18 mouse cellular contexts compared by ENCODE assay signal in genomic region chr7:67468802-67469408, GRCm38 (mm10).
DNase-seq lines count a peak whose midpoint lies in the region; ATAC-seq and TF ChIP-seq lines count a peak whose summit lies in the region.
"Had no signal": no experiment of that assay in that cellular context is flagged by ENCODE, and none has a peak within 500 bp of the region (broad histone marks: within the 10 kb centered on the region; RNA-seq: fewer than 3 reads in every experiment).

No protein-coding gene starts in this region.

- H3K27ac ChIP-seq in kidney, embryonic 14.5 days (ENCODE audit: low read depth, low read length) = no peak overlapping the region
- 0 out of 2 replicates have a peak overlapping the region, but pooled peaks have one; percentile 25 for H3K27ac ChIP-seq in forebrain, embryonic 11.5 days (ENCODE audit: low read depth, low read length)
- H3K27ac ChIP-seq in hindbrain, embryonic 12.5 days = peak overlapping the region; percentile 77
- H3K27ac ChIP-seq in neural tube, embryonic 13.5 days (replicated peaks) = peak overlapping the region; percentile 61
- no peak overlapping the region for H3K27ac ChIP-seq in intestine, postnatal 0 days (ENCODE audit: low read depth, low read length)
- H3K27ac ChIP-seq: embryonic facial prominence, embryonic 10.5 days; intestine, embryonic 15.5 days; limb, embryonic 12.5 days; liver, embryonic 14.5 days had no signal

- no peaks in the 10 kb centered on the region for H3K36me3 ChIP-seq in kidney, embryonic 14.5 days (ENCODE audit: control insufficient read depth, insufficient read depth, low read length)
- H3K36me3 ChIP-seq in forebrain, embryonic 11.5 days (ENCODE audit: control insufficient read depth, insufficient read depth, low read length) = no peaks in the 10 kb centered on the region
- H3K36me3 ChIP-seq in hindbrain, embryonic 12.5 days = no peaks in the 10 kb centered on the region
- H3K36me3 ChIP-seq in neural tube, embryonic 13.5 days = no peaks in the 10 kb centered on the region
- no peaks in the 10 kb centered on the region for H3K36me3 ChIP-seq in intestine, postnatal 0 days (ENCODE audit: control insufficient read depth, insufficient read depth)
- H3K36me3 ChIP-seq: embryonic facial prominence, embryonic 10.5 days; intestine, embryonic 15.5 days; limb, embryonic 12.5 days had no signal

- H3K4me1 ChIP-seq in kidney, embryonic 14.5 days (ENCODE audit: control insufficient read depth, insufficient read depth, low read length) = no peaks in the 10 kb centered on the region
- H3K4me1 ChIP-seq in forebrain, embryonic 11.5 days (replicated peaks; ENCODE audit: control insufficient read depth, insufficient read depth, low read length) = peaks cover 7% of the 10 kb centered on the region
- H3K4me1 ChIP-seq in hindbrain, embryonic 12.5 days = peaks cover 14% of the 10 kb centered on the region
- H3K4me1 ChIP-seq in neural tube, embryonic 13.5 days (replicated peaks) = peaks cover 28% of the 10 kb centered on the region
- H3K4me1 ChIP-seq in intestine, postnatal 0 days (replicated peaks; ENCODE audit: control insufficient read depth, insufficient read depth, low read length) = no peaks in the 10 kb centered on the region
- H3K4me1 ChIP-seq: intestine, embryonic 15.5 days had no signal

- DNase-seq in kidney, postnatal 10 days = peak; percentile 3
- no peak for DNase-seq in forebrain, embryonic 11.5 days (ENCODE audit: low spot score)
- no peak for DNase-seq in cerebellum, adult 8-10 months
- DNase-seq: adrenal gland, adult 2 months; gastrocnemius, postnatal 25 days; heart, postnatal 10 days; kidney, postnatal 14 days; thymus, postnatal 25 days had no signal

- TF ChIP-seq CTCF in intestine, postnatal 0 days (IDR thresholded peaks at IDR 0.05; ENCODE audit: low read depth) = no peak

- ATAC-seq in kidney, embryonic 14.5 days (ENCODE audit: low FRiP score, low TSS enrichment) = no peak
- ATAC-seq in forebrain, embryonic 11.5 days (replicated peaks; ENCODE audit: low FRiP score) = peak; percentile 79
- peak; percentile 79 for ATAC-seq in hindbrain, embryonic 12.5 days (ENCODE audit: low FRiP score)
- ATAC-seq in neural tube, embryonic 13.5 days (ENCODE audit: low read depth) = peak; percentile 59
- ATAC-seq in intestine, postnatal 0 days = no peak
- ATAC-seq: intestine, embryonic 15.5 days had no signal

- no peaks in the 10 kb centered on the region for H3K27me3 ChIP-seq in kidney, embryonic 14.5 days (ENCODE audit: control insufficient read depth, insufficient read depth, low read length)
- H3K27me3 ChIP-seq in forebrain, embryonic 11.5 days (ENCODE audit: control insufficient read depth, insufficient read depth, low read length) = no peaks in the 10 kb centered on the region
- H3K27me3 ChIP-seq in hindbrain, embryonic 12.5 days = no peaks in the 10 kb centered on the region
- no peaks in the 10 kb centered on the region for H3K27me3 ChIP-seq in neural tube, embryonic 13.5 days
- no peaks in the 10 kb centered on the region for H3K27me3 ChIP-seq in intestine, postnatal 0 days (replicated peaks; ENCODE audit: control insufficient read depth, insufficient read depth, low read length)
- H3K27me3 ChIP-seq: CH12.LX; intestine, embryonic 15.5 days; limb, embryonic 12.5 days had no signal

- 85% methylated on average over 7 of the region's 7 CpGs for WGBS in kidney, embryonic 14.5 days
- 41% methylated on average over 7 of the region's 7 CpGs for WGBS in forebrain, embryonic 11.5 days
- WGBS in hindbrain, embryonic 12.5 days = 41% methylated on average over 7 of the region's 7 CpGs
- 34% methylated on average over 7 of the region's 7 CpGs for WGBS in neural tube, embryonic 13.5 days
- 88% methylated on average over 7 of the region's 7 CpGs for WGBS in intestine, postnatal 0 days

- H3K9ac ChIP-seq in kidney, embryonic 14.5 days (ENCODE audit: low read depth, low read length) = no peak overlapping the region
- H3K9ac ChIP-seq in forebrain, embryonic 11.5 days (ENCODE audit: low read length) = no peak overlapping the region
- no peak overlapping the region for H3K9ac ChIP-seq in hindbrain, embryonic 12.5 days
- H3K9ac ChIP-seq in neural tube, embryonic 13.5 days = no peak overlapping the region
- H3K9ac ChIP-seq in intestine, postnatal 0 days (ENCODE audit: low read depth, low read length) = no peak overlapping the region
- H3K9ac ChIP-seq: intestine, embryonic 15.5 days; limb, embryonic 12.5 days; liver, embryonic 14.5 days had no signal

- H3K9me3 ChIP-seq in kidney, embryonic 14.5 days (ENCODE audit: control insufficient read depth, low read length) = no peaks in the 10 kb centered on the region
- H3K9me3 ChIP-seq in forebrain, embryonic 11.5 days (ENCODE audit: control insufficient read depth, low read length) = no peaks in the 10 kb centered on the region
- H3K9me3 ChIP-seq in hindbrain, embryonic 12.5 days (replicated peaks) = no peaks in the 10 kb centered on the region
- H3K9me3 ChIP-seq in neural tube, embryonic 13.5 days = no peaks in the 10 kb centered on the region
- no peaks in the 10 kb centered on the region for H3K9me3 ChIP-seq in intestine, postnatal 0 days (ENCODE audit: control insufficient read depth)
- H3K9me3 ChIP-seq: embryonic facial prominence, embryonic 10.5 days; intestine, embryonic 15.5 days; limb, embryonic 12.5 days had no signal

- H3K4me3 ChIP-seq in kidney, embryonic 14.5 days (ENCODE audit: low read length) = no peak overlapping the region
- H3K4me3 ChIP-seq in forebrain, embryonic 11.5 days (ENCODE audit: low read depth, low read length) = no peak overlapping the region
- H3K4me3 ChIP-seq in hindbrain, embryonic 12.5 days = no peak overlapping the region
- H3K4me3 ChIP-seq in neural tube, embryonic 13.5 days = no peak overlapping the region
- H3K4me3 ChIP-seq in intestine, postnatal 0 days (ENCODE audit: low read depth, low read length) = no peak overlapping the region
- H3K4me3 ChIP-seq: embryonic facial prominence, embryonic 10.5 days; intestine, embryonic 15.5 days; limb, embryonic 12.5 days; myocyte had no signal

- H3K4me2 ChIP-seq in kidney, embryonic 14.5 days (replicated peaks; ENCODE audit: low read depth, low read length) = no peak overlapping the region
- no peak overlapping the region for H3K4me2 ChIP-seq in forebrain, embryonic 11.5 days (ENCODE audit: low read depth, low read length, severe bottlenecking)
- no peak overlapping the region for H3K4me2 ChIP-seq in hindbrain, embryonic 12.5 days (replicated peaks)
- H3K4me2 ChIP-seq in neural tube, embryonic 13.5 days = no peak overlapping the region
- no peak overlapping the region for H3K4me2 ChIP-seq in intestine, postnatal 0 days (replicated peaks; ENCODE audit: low read depth)
- H3K4me2 ChIP-seq: intestine, embryonic 15.5 days; limb, embryonic 12.5 days had no signal

Comparison
In these comparisons a context has a peak if more than half of its experiments do, and no peak if none do; other contexts are left out.
1. ATAC-seq: peak in forebrain, embryonic 11.5 days (single experiment), hindbrain, embryonic 12.5 days (single experiment) and neural tube, embryonic 13.5 days (single experiment); none in kidney, embryonic 14.5 days (single experiment) and intestine, postnatal 0 days (single experiment).
2. H3K27ac ChIP-seq: peak in forebrain, embryonic 11.5 days (single experiment), hindbrain, embryonic 12.5 days (single experiment) and neural tube, embryonic 13.5 days (single experiment); none in kidney, embryonic 14.5 days (single experiment) and intestine, postnatal 0 days (single experiment).